Mouse (Mus musculus): ENCODE measurements around the gene Tgfb2. TPM values are rescaled to one million over a fixed set of nuclear protein-coding genes. Genes with fewer than 3 reads are reported as not detected.

Tgfb2 gene
- polyA plus RNA-seq, 1 experiment from 2014 or later = 34.4 TPM

GRCm38 (mm10) chr1:186718881-186719280 lies 13.1 kb upstream of the Tgfb2 start:
- no peaks in the 10 kb centered on the region for H3K27me3 ChIP-seq (replicated peaks)
- H3K27ac ChIP-seq (replicated peaks) = no peak overlapping the region
- peaks cover 17% of the 10 kb centered on the region; the same call in 1 of the 2 replicates for H3K36me3 ChIP-seq
- no peak overlapping the region for H3K9ac ChIP-seq (replicated peaks)
- 76% methylated on average over 5 of the region's 5 CpGs for WGBS
- H3K4me1 ChIP-seq = peaks cover 2% of the 10 kb centered on the region; the same call in 1 of the 2 replicates
- no peak overlapping the region for H3K4me3 ChIP-seq (replicated peaks)
- H3K4me2 ChIP-seq = no peak overlapping the region
- no peak for ATAC-seq (ENCODE audit: low FRiP score)
- no peaks in the 10 kb centered on the region for H3K9me3 ChIP-seq (replicated peaks)

GRCm38 (mm10) chr1:186714980-186715896 lies 9.4 kb upstream of the Tgfb2 start:
- H3K4me3 ChIP-seq (replicated peaks) = no peak overlapping the region
- no peak overlapping the region for H3K27ac ChIP-seq (replicated peaks)
- H3K4me1 ChIP-seq = no peaks in the 10 kb centered on the region
- no peaks in the 10 kb centered on the region for H3K27me3 ChIP-seq (replicated peaks)
- peaks cover 13% of the 10 kb centered on the region; the same call in 1 of the 2 replicates for H3K36me3 ChIP-seq
- ATAC-seq (ENCODE audit: low FRiP score) = no peak
- 88% methylated on average over 17 of the region's 17 CpGs for WGBS
- H3K4me2 ChIP-seq = no peak overlapping the region
- H3K9ac ChIP-seq (replicated peaks) = no peak overlapping the region
- H3K9me3 ChIP-seq (replicated peaks) = no peaks in the 10 kb centered on the region

GRCm38 (mm10) chr1:186714215-186714614 lies 8.4 kb upstream of the Tgfb2 start:
- Histone ChIP-seq H3K9me3 (replicated peaks) (no peaks in the 10 kb centered on the region), H3K36me3 (peaks cover 6% of the 10 kb centered on the region; the same call in 1 of the 2 replicates), H3K4me2 (no peak overlapping the region), H3K4me3 (replicated peaks) (no peak overlapping the region), H3K27me3 (replicated peaks) (no peaks in the 10 kb centered on the region), H3K9ac (replicated peaks) (no peak overlapping the region), H3K27ac (replicated peaks) (no peak overlapping the region), H3K4me1 (no peaks in the 10 kb centered on the region)
- WGBS = 87% methylated on average over 4 of the region's 4 CpGs
- no peak for ATAC-seq (ENCODE audit: low FRiP score)

- no peak overlapping the region for H3K4me3 ChIP-seq (replicated peaks)
- ATAC-seq (ENCODE audit: low FRiP score) = no peak
- no peaks in the 10 kb centered on the region for H3K27me3 ChIP-seq (replicated peaks)
- H3K36me3 ChIP-seq = peaks cover 6% of the 10 kb centered on the region; the same call in 1 of the 2 replicates
- H3K27ac ChIP-seq (replicated peaks) = no peak overlapping the region
- no peaks in the 10 kb centered on the region for H3K4me1 ChIP-seq
- H3K9me3 ChIP-seq (replicated peaks) = no peaks in the 10 kb centered on the region
- H3K4me2 ChIP-seq = no peak overlapping the region
- no peak overlapping the region for H3K9ac ChIP-seq (replicated peaks)
- WGBS = 4% methylated on average over 3 of the region's 3 CpGs
Measured at GRCm38 (mm10) chr1:186712802-186713471, 7.1 kb upstream of the Tgfb2 start.

- Histone ChIP-seq H3K27me3 (replicated peaks) (no peaks in the 10 kb centered on the region), H3K9ac (replicated peaks) (peak overlapping the region; percentile 69), H3K27ac (replicated peaks) (peak overlapping the region; percentile 81), H3K9me3 (replicated peaks) (no peaks in the 10 kb centered on the region), H3K4me2 (peak overlapping the region; percentile 94), H3K4me3 (replicated peaks) (peak overlapping the region; percentile 76), H3K36me3 (no peaks in the 10 kb centered on the region), H3K4me1 (peaks cover 40% of the 10 kb centered on the region)
- under 1% methylated on average over 54 of the region's 65 CpGs for WGBS
- ATAC-seq (ENCODE audit: low FRiP score) = peak; percentile 60
Measured at GRCm38 (mm10) chr1:186705203-186705914, 430 bp downstream of the Tgfb2 start.

GRCm38 (mm10) chr1:186703980-186704701 lies 1.6 kb downstream of the Tgfb2 start:
- H3K4me2 ChIP-seq = peak overlapping the region; percentile 94
- peaks cover 40% of the 10 kb centered on the region for H3K4me1 ChIP-seq
- H3K4me3 ChIP-seq (replicated peaks) = peak overlapping the region; percentile 76
- H3K27ac ChIP-seq (replicated peaks) = peak overlapping the region; percentile 70
- under 1% methylated on average over 36 of the region's 36 CpGs for WGBS
- ATAC-seq (ENCODE audit: low FRiP score) = no peak
- no peaks in the 10 kb centered on the region for H3K27me3 ChIP-seq (replicated peaks)
- peak overlapping the region; percentile 69 for H3K9ac ChIP-seq (replicated peaks)
- no peaks in the 10 kb centered on the region for H3K9me3 ChIP-seq (replicated peaks)
- no peaks in the 10 kb centered on the region for H3K36me3 ChIP-seq

- Histone ChIP-seq H3K27ac (replicated peaks) (peak overlapping the region; percentile 70), H3K27me3 (replicated peaks) (no peaks in the 10 kb centered on the region), H3K36me3 (no peaks in the 10 kb centered on the region), H3K4me3 (replicated peaks) (peak overlapping the region; percentile 76), H3K9me3 (replicated peaks) (no peaks in the 10 kb centered on the region), H3K9ac (replicated peaks) (peak overlapping the region; percentile 69), H3K4me1 (peaks cover 40% of the 10 kb centered on the region), H3K4me2 (peak overlapping the region; percentile 94)
- ATAC-seq (ENCODE audit: low FRiP score) = no peak
- WGBS = 0% methylated on average over 15 of the region's 15 CpGs
Measured at GRCm38 (mm10) chr1:186703256-186703979, 2.4 kb downstream of the Tgfb2 start.

GRCm38 (mm10) chr1:186702391-186703255 lies 3.2 kb downstream of the Tgfb2 start:
- H3K27ac ChIP-seq (replicated peaks) = peak overlapping the region; percentile 79
- no peaks in the 10 kb centered on the region for H3K9me3 ChIP-seq (replicated peaks)
- H3K27me3 ChIP-seq (replicated peaks) = no peaks in the 10 kb centered on the region
- peak overlapping the region; percentile 94 for H3K4me2 ChIP-seq
- H3K9ac ChIP-seq (replicated peaks) = peak overlapping the region; percentile 21
- H3K4me1 ChIP-seq = peaks cover 40% of the 10 kb centered on the region
- 6% methylated on average over 15 of the region's 15 CpGs for WGBS
- peak; percentile 72 for ATAC-seq (ENCODE audit: low FRiP score)
- H3K36me3 ChIP-seq = no peaks in the 10 kb centered on the region
- H3K4me3 ChIP-seq (replicated peaks) = peak overlapping the region; percentile 76

GRCm38 (mm10) chr1:186701206-186701905 lies 4.4 kb downstream of the Tgfb2 start:
- H3K4me2 ChIP-seq = peak overlapping the region; percentile 29
- H3K27me3 ChIP-seq (replicated peaks) = no peaks in the 10 kb centered on the region
- 70% methylated on average over 8 of the region's 8 CpGs for WGBS
- H3K9ac ChIP-seq (replicated peaks) = no peak overlapping the region
- peaks cover 38% of the 10 kb centered on the region for H3K4me1 ChIP-seq
- no peaks in the 10 kb centered on the region for H3K9me3 ChIP-seq (replicated peaks)
- H3K36me3 ChIP-seq = no peaks in the 10 kb centered on the region
- no peak overlapping the region for H3K4me3 ChIP-seq (replicated peaks)
- no peak for ATAC-seq (ENCODE audit: low FRiP score)
- H3K27ac ChIP-seq (replicated peaks) = no peak overlapping the region
